Mouse (Mus musculus): Measurements from ENCODE around the gene Inpp4b. TPM values are rescaled to one million over a fixed set of nuclear protein-coding genes. Genes with fewer than 3 reads are reported as not detected.
A peak's percentile ranks its signal among the peaks of the same experiment; 100 is the strongest.
"Not testable (repeated sequence)": the region's sequence is repeated elsewhere in the genome, so short reads cannot be mapped to it uniquely, and the experiment has no call there.

The Inpp4b gene
- polyA plus RNA-seq, 1 experiment from 2014 or later = 9.8 TPM

GRCm38 (mm10) chr8:81996239-81996638, 653.9 kb downstream of the Inpp4b start:
- Histone ChIP-seq H3K9ac (no peak overlapping the region), H3K4me3 (replicated peaks) (no peak overlapping the region), H3K4me1 (no peaks in the 10 kb centered on the region), H3K27ac (no peak overlapping the region), H3K9me3 (replicated peaks) (no peaks in the 10 kb centered on the region), H3K4me2 (no peak overlapping the region), H3K27me3 (no peaks in the 10 kb centered on the region), H3K36me3 (no peaks in the 10 kb centered on the region)
- WGBS = 71% methylated on average over 3 of the region's 3 CpGs
- ATAC-seq (replicated peaks; ENCODE audit: low FRiP score) = no peak

- ATAC-seq (replicated peaks; ENCODE audit: low FRiP score) = no peak
- no peak overlapping the region for H3K27ac ChIP-seq
- 79% methylated on average over 1 of the region's 1 CpGs for WGBS
Measured at GRCm38 (mm10) chr8:81996823-81997222, 654.5 kb downstream of the Inpp4b start.

GRCm38 (mm10) chr8:82004158-82004557, 661.8 kb downstream of the Inpp4b start:
- ATAC-seq (replicated peaks; ENCODE audit: low FRiP score) = no peak
- WGBS = 94% methylated on average over 4 of the region's 4 CpGs
- H3K9me3 ChIP-seq (replicated peaks) = no peaks in the 10 kb centered on the region
- H3K27me3 ChIP-seq = no peaks in the 10 kb centered on the region
- H3K4me2 ChIP-seq = no peak overlapping the region
- H3K9ac ChIP-seq = no peak overlapping the region
- no peak overlapping the region for H3K4me3 ChIP-seq (replicated peaks)
- no peak overlapping the region for H3K27ac ChIP-seq
- no peaks in the 10 kb centered on the region for H3K36me3 ChIP-seq
- no peaks in the 10 kb centered on the region for H3K4me1 ChIP-seq

More at GRCm38 (mm10) chr8:81996823-81997222, 654.5 kb downstream of the Inpp4b start:
- H3K4me1 ChIP-seq = no peaks in the 10 kb centered on the region
- no peak overlapping the region for H3K4me3 ChIP-seq (replicated peaks)
- H3K27me3 ChIP-seq = no peaks in the 10 kb centered on the region
- no peaks in the 10 kb centered on the region for H3K9me3 ChIP-seq (replicated peaks)
- H3K4me2 ChIP-seq = no peak overlapping the region
- H3K9ac ChIP-seq = no peak overlapping the region
- H3K36me3 ChIP-seq = no peaks in the 10 kb centered on the region

- ATAC-seq (replicated peaks; ENCODE audit: low FRiP score) = no peak
- Histone ChIP-seq H3K9me3 (replicated peaks) (no peaks in the 10 kb centered on the region), H3K36me3 (no peaks in the 10 kb centered on the region), H3K4me3 (replicated peaks) (no peak overlapping the region), H3K9ac (no peak overlapping the region), H3K27ac (no peak overlapping the region), H3K27me3 (no peaks in the 10 kb centered on the region), H3K4me1 (no peaks in the 10 kb centered on the region), H3K4me2 (no peak overlapping the region)
- WGBS = 92% methylated on average over 2 of the region's 2 CpGs
Measured at GRCm38 (mm10) chr8:82005466-82005865, 663.1 kb downstream of the Inpp4b start.

GRCm38 (mm10) chr8:82017792-82018191, 675.4 kb downstream of the Inpp4b start:
- WGBS = 92% methylated on average over 5 of the region's 5 CpGs
- no peaks in the 10 kb centered on the region for H3K27me3 ChIP-seq

GRCm38 (mm10) chr8:82027401-82027800, 685.0 kb downstream of the Inpp4b start:
- H3K27me3 ChIP-seq = no peaks in the 10 kb centered on the region
- H3K4me3 ChIP-seq (replicated peaks) = no peak overlapping the region
- no peak overlapping the region for H3K27ac ChIP-seq
- no peaks in the 10 kb centered on the region for H3K36me3 ChIP-seq
- WGBS = 33% methylated on average over 3 of the region's 3 CpGs
- no peaks in the 10 kb centered on the region; the same call in 1 of the 2 replicates for H3K4me1 ChIP-seq
- no peak overlapping the region for H3K9ac ChIP-seq
- H3K9me3 ChIP-seq (replicated peaks) = no peaks in the 10 kb centered on the region
- no peak overlapping the region for H3K4me2 ChIP-seq
- peak; percentile 40; the same call in 1 of the 2 replicates for ATAC-seq (replicated peaks; ENCODE audit: low FRiP score)

More at GRCm38 (mm10) chr8:82017792-82018191, 675.4 kb downstream of the Inpp4b start:
- Histone ChIP-seq H3K9me3 (replicated peaks) (no peaks in the 10 kb centered on the region), H3K27ac (no peak overlapping the region), H3K4me2 (no peak overlapping the region), H3K36me3 (no peaks in the 10 kb centered on the region), H3K9ac (no peak overlapping the region), H3K4me3 (replicated peaks) (no peak overlapping the region), H3K4me1 (no peaks in the 10 kb centered on the region)
- ATAC-seq (replicated peaks; ENCODE audit: low FRiP score) = no peak

GRCm38 (mm10) chr8:82028896-82029295, 686.5 kb downstream of the Inpp4b start:
- no peaks in the 10 kb centered on the region for H3K36me3 ChIP-seq
- H3K9ac ChIP-seq = no peak overlapping the region
- no peaks in the 10 kb centered on the region for H3K27me3 ChIP-seq
- WGBS = 26% methylated on average over 1 of the region's 1 CpGs
- no peak overlapping the region for H3K4me3 ChIP-seq (replicated peaks)
- H3K9me3 ChIP-seq (replicated peaks) = no peaks in the 10 kb centered on the region
- no peak overlapping the region for H3K27ac ChIP-seq
- no peaks in the 10 kb centered on the region; the same call in 1 of the 2 replicates for H3K4me1 ChIP-seq
- no peak overlapping the region for H3K4me2 ChIP-seq
- no peak for ATAC-seq (replicated peaks; ENCODE audit: low FRiP score)

- H3K9ac ChIP-seq; H3K27me3 ChIP-seq; H3K4me1 ChIP-seq; H3K9me3 ChIP-seq (replicated peaks); H3K4me3 ChIP-seq (replicated peaks); H3K4me2 ChIP-seq; ATAC-seq (replicated peaks; ENCODE audit: low FRiP score); H3K36me3 ChIP-seq; H3K27ac ChIP-seq: not testable (repeated sequence)
Measured at GRCm38 (mm10) chr8:82032035-82032434, 689.7 kb downstream of the Inpp4b start.

GRCm38 (mm10) chr8:82054030-82054429, 711.7 kb downstream of the Inpp4b start:
- Histone ChIP-seq H3K9ac (no peak overlapping the region), H3K4me2 (no peak overlapping the region), H3K4me3 (replicated peaks) (no peak overlapping the region), H3K27ac (no peak overlapping the region), H3K9me3 (replicated peaks) (no peaks in the 10 kb centered on the region), H3K36me3 (no peaks in the 10 kb centered on the region), H3K4me1 (no peaks in the 10 kb centered on the region), H3K27me3 (no peaks in the 10 kb centered on the region)
- WGBS = 66% methylated on average over 3 of the region's 3 CpGs
- ATAC-seq (replicated peaks; ENCODE audit: low FRiP score) = no peak

GRCm38 (mm10) chr8:82067619-82068018, 725.3 kb downstream of the Inpp4b start:
- WGBS = 97% methylated on average over 3 of the region's 3 CpGs
- H3K36me3 ChIP-seq = no peaks in the 10 kb centered on the region
- H3K4me3 ChIP-seq (replicated peaks) = no peak overlapping the region
- no peak overlapping the region for H3K27ac ChIP-seq
- H3K27me3 ChIP-seq = no peaks in the 10 kb centered on the region
- no peak overlapping the region for H3K9ac ChIP-seq
- H3K9me3 ChIP-seq (replicated peaks) = no peaks in the 10 kb centered on the region
- H3K4me2 ChIP-seq = no peak overlapping the region
- no peak for ATAC-seq (replicated peaks; ENCODE audit: low FRiP score)
- H3K4me1 ChIP-seq = no peaks in the 10 kb centered on the region

GRCm38 (mm10) chr8:82079267-82079666, 736.9 kb downstream of the Inpp4b start:
- Histone ChIP-seq H3K27me3 (no peaks in the 10 kb centered on the region), H3K36me3 (no peaks in the 10 kb centered on the region), H3K9me3 (replicated peaks) (no peaks in the 10 kb centered on the region), H3K9ac (no peak overlapping the region), H3K27ac (no peak overlapping the region), H3K4me2 (no peak overlapping the region), H3K4me1 (no peaks in the 10 kb centered on the region), H3K4me3 (replicated peaks) (no peak overlapping the region)
- no peak for ATAC-seq (replicated peaks; ENCODE audit: low FRiP score)

GRCm38 (mm10) chr8:82086631-82087030, 744.3 kb downstream of the Inpp4b start:
- not testable (repeated sequence) for H3K27me3 ChIP-seq; H3K9ac ChIP-seq; H3K4me2 ChIP-seq; ATAC-seq (replicated peaks; ENCODE audit: low FRiP score); H3K27ac ChIP-seq; H3K36me3 ChIP-seq; H3K4me1 ChIP-seq; H3K4me3 ChIP-seq (replicated peaks); H3K9me3 ChIP-seq (replicated peaks)
- WGBS = 95% methylated on average over 7 of the region's 7 CpGs

GRCm38 (mm10) chr8:82090901-82091300, 748.5 kb downstream of the Inpp4b start:
- H3K4me1 ChIP-seq = no peaks in the 10 kb centered on the region
- no peak overlapping the region for H3K27ac ChIP-seq
- H3K9ac ChIP-seq = no peak overlapping the region
- no peak overlapping the region for H3K4me2 ChIP-seq
- no peak for ATAC-seq (replicated peaks; ENCODE audit: low FRiP score)
- H3K9me3 ChIP-seq (replicated peaks) = no peaks in the 10 kb centered on the region
- WGBS = 80% methylated on average over 1 of the region's 1 CpGs
- no peak overlapping the region for H3K4me3 ChIP-seq (replicated peaks)
- H3K27me3 ChIP-seq = no peaks in the 10 kb centered on the region
- no peaks in the 10 kb centered on the region for H3K36me3 ChIP-seq

Data from kidney, embryonic 15.5 days (tissue).